Mouse (Mus musculus) kidney, postnatal 36 days (tissue): Measurements from ENCODE around the gene Cpn1.

Source experiments
- DNase-seq, 2 experiments: peaks; one replicate each; pipeline ENCODE4 v3.0.0; 2021 to 2022; ENCODE audit warnings: mixed read lengths in 2 of 2

The Cpn1 gene

DNA sequence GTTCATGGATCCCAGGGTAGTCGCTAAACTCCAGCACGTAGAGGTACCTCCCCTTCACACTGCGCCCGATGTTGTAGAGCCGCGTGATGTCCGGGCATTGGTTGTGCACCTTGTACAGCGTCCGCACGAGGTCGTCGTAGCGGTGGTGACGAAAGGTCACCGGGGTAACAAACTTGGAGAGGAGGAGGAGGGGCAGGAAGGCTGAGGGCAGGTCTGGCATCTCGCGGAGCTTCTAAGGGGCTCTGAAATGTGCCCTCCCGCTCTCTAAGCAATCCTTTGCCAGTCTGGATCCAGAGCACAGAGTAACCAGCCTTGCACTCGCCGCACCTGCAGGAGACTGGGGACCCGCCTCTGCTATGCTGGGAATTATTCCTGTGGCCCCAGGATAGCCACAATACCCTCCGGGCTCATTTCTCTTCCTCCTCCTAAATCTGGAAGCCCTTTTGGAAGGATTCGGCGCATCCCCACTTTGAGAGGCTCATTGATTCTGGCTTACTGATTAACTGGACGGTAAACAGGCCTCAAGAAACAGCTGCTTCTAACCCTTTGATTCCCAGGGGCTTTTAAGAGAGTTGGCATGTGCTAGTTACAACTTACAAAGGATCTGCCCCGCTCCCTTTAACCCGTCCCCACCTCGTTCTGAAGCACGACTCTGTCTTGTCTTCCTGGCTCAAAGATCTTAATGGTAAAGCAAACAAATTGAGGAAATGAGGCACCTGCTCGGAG is at the start of gene Cpn1:
Cpn1 (minus strand) TSS at position 488 of the 726 bp plus-strand sequence.
- peak; percentile 79 to 84 for DNase-seq

DNA sequence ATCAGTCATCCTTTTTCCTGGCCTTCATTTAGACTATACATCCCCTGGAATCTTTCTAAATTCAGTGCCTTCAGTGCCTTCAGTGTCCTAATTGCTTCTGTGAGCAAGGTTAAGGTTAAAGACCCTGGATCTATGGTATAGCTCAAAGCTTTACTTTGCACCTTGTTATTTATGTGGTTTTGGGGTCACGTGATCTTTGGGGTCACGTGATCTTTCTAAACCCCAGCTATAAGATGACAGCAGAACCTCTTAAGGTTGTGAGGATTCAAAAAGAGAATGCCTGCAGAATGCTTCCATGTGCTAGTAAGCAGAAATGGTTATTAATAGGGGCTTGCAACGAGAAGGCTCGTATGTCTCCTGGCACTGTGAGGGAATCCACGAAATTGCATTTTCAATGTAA is 47.0 kb upstream of the Cpn1 start:
- no peak for DNase-seq

DNA sequence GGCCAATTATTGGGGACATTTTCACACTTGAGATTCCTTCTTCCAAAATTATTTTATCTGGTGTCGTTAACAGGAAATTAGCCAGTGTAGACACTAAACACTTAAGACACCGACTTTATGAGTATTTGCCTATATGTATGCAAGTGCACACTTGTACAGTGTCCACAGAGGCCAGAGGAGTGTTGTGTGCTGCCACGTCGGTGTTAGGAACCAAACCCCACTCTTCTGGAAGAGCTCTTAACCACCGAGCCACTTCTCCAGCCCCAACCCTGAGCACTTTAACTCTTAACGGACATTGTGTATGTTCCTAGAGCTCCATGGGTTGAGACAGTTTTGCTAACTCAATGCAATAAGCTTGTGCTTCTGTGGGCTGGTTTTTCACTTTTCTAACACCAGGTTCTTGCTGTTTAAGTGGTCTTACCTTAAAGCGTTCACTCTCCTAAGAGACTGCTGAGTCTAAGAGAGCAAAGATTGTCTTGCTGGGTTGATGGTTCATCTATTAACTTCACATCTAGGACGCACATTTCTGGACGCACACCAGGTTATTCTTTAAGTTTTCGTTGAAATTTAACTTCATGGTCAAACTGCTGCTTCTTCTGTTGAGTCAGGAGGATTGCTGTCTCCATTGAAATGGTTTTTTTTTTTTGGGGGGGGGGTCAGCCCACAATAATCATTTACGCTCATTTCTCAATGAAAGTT is 45.8 kb upstream of the Cpn1 start:
- DNase-seq: peak; percentile 34 to 76

- no peak for DNase-seq
Measured at GRCm38 (mm10) chr19:44030024-44030423, 43.7 kb upstream of the Cpn1 start.

DNA sequence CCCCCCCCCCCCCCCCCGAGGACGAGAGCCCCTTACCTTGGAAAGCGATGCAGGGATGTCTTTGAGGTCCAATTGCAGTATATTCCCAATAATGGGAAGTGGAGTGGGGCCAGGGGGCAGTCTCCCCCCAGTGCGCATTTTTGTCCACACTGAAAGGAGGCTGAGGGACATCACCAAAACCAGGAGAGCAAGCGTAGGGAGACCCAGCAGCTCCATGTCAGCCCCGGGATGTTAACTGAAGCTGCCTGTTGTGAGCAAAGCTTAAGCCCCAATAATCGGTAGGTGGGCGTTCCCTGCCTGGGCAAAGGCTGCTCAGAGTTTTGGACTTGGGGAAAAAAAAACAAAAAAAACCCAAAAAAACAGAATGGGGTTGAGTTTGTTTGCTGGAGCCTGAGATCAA is 42.6 kb upstream of the Cpn1 start, which contains the start of gene Cyp2c23:
Cyp2c23 (minus strand) TSS at position 237 of the 400 bp plus-strand sequence.
- DNase-seq: no peak

DNA sequence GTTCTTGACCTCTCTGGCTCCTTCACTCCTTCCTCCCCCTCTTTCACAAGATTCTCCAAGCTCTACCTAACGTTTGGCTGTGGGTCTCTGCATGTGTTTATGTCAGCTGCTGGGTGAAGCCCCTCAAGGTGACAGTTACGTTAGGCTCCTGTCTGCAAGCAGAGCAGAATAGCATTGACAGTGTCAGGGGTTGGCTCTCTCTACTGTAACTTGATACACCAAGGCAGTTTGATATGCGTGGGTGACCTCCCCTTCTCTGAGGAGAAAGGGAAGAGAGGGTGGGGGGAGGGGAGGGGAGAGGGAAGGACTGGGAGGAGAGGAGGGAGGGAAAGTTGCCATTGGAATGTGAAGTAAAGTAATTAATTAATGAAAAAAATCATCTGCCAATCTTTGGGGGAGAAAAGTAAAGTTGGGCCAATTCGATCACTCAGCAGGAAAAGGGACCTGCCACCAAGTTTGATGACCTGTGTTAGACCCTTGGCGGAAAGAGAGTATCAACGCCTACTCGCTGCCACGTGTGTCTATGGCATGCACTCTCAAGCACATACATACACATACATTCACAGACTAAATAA is 40.7 kb upstream of the Cpn1 start:
- peak; percentile 16 to 44 for DNase-seq

- DNase-seq: peak; percentile 24 to 46
Measured at GRCm38 (mm10) chr19:44024921-44025585, 38.7 kb upstream of the Cpn1 start.

- DNase-seq: peak in 1 of 2 experiments; percentile 30
Measured at GRCm38 (mm10) chr19:44023066-44023465, 36.7 kb upstream of the Cpn1 start.

DNA sequence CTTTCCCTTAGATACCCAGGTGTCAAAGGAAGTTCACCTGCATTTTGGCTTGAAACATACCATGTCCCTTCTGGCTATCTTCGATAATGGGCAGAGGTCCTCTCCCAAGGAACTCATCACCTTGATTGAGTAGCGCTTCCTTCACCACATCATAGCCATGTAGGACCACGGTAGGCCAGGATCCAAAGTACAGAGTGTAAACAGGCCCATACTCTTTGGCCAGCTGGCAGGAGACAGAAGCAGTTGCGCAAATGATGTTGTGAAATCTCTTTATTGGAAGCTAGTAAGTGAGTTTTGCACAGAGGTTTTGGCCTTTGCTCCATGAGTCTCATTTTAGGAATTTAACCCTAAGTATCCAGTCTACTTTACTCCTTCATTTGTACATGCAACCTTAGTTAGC is 35.1 kb upstream of the Cpn1 start:
- DNase-seq: peak; percentile 69 to 94

DNA sequence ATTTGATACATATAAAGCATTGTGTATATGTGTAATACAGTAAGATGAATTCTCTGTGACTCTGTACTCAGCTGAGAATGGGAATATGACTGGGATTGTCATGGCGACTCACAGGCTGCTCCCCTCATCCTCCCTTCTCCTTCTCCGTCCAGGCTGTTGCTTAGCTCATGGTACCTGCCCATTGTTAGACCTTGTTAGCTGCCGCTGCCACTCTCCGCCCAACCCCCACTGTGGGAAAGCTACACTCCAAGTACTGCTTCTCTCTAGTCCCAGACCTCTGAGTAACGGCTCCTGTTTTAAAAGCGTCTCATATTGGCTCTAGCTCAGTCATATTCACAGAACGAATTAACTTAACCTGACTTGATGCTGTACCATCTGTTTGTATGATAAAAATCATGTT is 33.4 kb upstream of the Cpn1 start:
- peak in 1 of 2 experiments; percentile 20 for DNase-seq

GRCm38 (mm10) chr19:44013862-44014261 is 27.5 kb upstream of the Cpn1 start:
- no peak for DNase-seq

GRCm38 (mm10) chr19:44008784-44009183 is 22.4 kb upstream of the Cpn1 start:
- DNase-seq: no peak

DNA sequence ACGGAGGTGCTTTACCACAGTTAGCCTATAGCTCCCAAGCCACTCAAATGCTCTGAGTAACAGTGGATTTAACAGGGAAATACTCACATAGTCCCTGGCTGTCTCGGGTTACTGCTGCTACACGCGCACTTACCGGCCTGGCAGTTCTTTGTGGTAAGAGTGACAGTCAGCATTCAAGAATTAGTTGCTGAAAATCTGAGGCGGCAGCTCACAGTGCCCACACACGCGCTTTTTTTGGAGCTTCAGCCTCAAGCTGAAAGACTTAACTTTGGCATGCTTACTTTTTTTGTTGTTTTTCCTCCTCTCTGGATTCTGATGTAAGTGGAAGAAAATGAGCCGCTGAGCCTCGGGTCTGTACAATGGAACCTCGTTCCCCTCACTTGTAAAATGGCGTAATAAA is 20.8 kb upstream of the Cpn1 start:
- DNase-seq: no peak

GRCm38 (mm10) chr19:44005025-44005424 is 18.7 kb upstream of the Cpn1 start:
- DNase-seq: no peak

DNA sequence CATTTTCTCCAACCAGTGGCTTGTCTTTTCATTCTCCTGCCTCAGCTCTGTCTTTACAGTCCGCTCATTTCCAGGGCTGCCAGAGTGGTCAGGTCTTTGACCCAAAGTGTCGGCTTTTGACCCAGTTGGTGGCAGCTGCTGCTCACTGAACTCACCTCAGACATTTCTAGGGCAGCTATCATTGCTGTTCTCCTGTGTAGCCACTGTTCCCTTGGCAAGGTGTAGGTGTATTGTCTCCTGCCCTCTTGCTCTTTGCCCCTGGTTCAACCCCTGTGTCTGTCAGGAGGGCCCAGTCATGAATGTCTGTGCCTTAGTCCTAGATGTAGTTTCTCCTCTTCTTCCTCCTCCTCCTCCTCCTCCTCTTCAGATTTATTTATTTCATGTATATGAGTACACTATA is 17.9 kb upstream of the Cpn1 start:
- DNase-seq: peak in 1 of 2 experiments; percentile 21

DNA sequence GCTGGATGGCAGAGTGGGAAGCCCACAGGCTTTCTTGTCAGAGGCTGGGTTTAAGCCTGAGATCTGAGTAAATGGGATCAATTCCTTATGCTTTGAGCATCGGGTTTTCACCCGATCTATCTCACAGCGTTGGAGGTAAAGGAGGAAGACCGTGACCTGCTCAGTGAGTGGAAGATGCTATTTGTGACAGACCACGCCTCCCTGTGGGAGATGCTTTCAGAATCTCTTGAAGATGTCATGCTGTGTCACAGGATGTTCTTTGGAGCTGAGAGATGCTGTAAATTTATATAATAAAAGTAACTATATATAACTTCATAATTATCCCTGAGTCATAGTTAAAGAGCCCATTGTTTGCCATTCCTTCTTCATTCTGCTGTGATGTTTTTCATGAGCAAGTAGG is 14.4 kb upstream of the Cpn1 start:
- DNase-seq: no peak

- DNase-seq: no peak
Measured at GRCm38 (mm10) chr19:44000061-44000460, 13.7 kb upstream of the Cpn1 start.

- DNase-seq: no peak
Measured at GRCm38 (mm10) chr19:43998802-43999527, 12.6 kb upstream of the Cpn1 start.

- DNase-seq: no peak
Measured at GRCm38 (mm10) chr19:43998101-43998500, 11.7 kb upstream of the Cpn1 start.

DNA sequence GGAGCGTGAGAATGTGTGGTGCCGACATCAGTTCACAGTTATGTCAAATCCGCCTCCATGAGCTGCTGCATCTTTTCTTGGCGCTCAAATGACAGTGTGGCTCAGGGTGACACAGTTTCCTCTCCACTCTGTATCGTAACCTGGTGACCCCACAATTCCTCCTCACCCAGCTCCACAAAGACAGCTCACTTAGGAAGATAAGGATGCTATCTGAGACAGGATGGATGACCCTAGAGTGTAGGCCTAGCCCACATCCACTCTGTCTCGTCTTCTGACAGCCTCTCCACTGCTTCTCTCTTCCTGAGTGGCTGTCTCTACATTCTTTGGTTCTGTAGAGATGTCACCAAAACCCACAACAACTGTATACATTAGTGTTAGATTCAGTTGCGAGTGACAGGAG is 9.1 kb upstream of the Cpn1 start:
- DNase-seq: no peak

GRCm38 (mm10) chr19:43992464-43992863 is 6.1 kb upstream of the Cpn1 start:
- no peak for DNase-seq

DNA sequence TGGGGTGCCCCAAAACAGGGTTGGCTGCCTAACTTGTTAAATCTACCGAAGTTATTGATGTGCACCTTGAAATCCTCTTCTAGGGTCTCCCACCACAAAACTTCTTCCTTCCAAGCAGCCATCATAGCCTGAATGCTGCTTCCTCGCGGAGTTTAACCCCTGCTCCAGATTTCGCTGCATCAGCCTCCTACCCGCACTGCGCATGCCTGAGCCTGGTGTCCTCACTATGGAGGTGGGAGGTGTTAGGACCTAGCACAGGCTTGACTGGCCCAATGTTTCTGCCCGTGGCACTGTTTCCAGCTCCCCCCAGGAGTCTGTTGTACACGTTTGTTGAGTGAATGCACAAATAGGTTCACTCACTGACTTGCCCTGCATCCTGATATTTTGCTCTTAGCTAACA is 4.0 kb upstream of the Cpn1 start:
- peak in 1 of 2 experiments; percentile 11 for DNase-seq

DNA sequence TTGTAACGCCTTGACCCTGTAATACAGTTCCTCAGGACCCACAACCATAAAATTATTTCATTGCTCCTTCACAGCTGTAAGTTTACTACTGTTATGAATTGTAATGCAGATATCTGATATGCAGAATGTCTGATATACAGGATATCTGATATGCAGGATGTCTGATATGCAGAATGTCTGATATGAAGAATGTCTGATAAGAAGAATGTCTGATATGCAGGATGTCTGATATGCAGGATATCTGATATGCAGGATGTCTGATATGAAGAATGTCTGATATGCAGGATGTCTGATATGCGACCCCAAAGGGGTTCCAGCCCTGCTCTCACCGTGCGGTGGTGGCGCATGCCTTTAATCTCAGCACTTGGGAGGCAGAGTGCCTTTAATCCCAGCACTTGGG is 4.4 kb downstream of the Cpn1 start:
- DNase-seq: no peak
